Comparison of ENCODE assay signal across 8 mouse cellular contexts in the genomic region with DNA sequence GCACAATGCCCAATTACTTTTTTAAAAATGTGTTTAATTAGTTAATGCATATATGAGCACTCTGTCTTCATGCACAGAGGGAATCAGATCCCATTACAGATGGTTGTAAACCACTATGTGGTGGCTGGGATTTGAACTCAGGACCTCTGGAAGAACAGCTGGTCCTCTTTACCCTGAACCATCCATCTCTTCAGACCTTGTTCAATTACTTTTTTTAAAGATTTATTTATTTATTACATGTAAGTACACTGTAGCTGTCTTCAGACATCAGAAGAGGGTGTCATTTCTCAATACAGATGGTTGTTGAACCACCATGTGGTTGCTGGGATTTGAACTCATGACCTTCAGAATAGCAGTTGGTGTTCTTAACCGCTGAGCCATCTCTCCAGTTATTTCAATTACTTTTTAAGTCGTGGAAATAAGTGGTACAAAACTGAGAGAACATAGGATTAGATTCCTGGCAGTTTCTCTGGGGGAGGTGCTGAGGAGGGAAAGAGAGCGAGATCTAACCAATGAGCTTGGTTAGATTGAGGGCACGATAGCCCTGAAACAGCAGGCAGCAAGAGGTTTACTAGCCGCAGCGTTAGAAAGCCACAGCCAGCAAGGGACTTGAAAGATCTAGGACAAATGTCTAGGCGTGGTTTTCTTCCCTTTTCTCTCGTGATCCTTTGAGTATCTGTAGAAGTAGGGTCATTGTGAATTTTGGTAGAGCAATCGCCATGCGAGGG. TPM values are rescaled to one million over a fixed set of nuclear protein-coding genes. Genes with fewer than 3 reads are reported as not detected.
DNase-seq lines count a peak whose midpoint lies in the region; ATAC-seq lines count a peak whose summit lies in the region.

No protein-coding gene starts in this region.

- ATAC-seq in neural tube, embryonic 11.5 days (ENCODE audit: insufficient read depth, low FRiP score, low TSS enrichment), result no peak
- peak; percentile 1 for ATAC-seq in inflammation-experienced regulatory T-cells, adult 6 months
- no peak for ATAC-seq in midbrain, embryonic 16.5 days

- H3K9ac ChIP-seq in neural tube, embryonic 11.5 days (ENCODE audit: low read length), result 0 out of 2 replicates have a peak overlapping the region, but pooled peaks have one; percentile 5
- H3K9ac ChIP-seq in midbrain, embryonic 16.5 days (ENCODE audit: low read depth, low read length), result peak overlapping the region; percentile 46; the same call in 1 of the 2 replicates

- H3K4me3 ChIP-seq in neural tube, embryonic 11.5 days (ENCODE audit: low read depth, low read length), result peak overlapping the region; percentile 65
- peak overlapping the region; percentile 65 for H3K4me3 ChIP-seq in midbrain, embryonic 16.5 days (ENCODE audit: low read depth, low read length)

- H3K9me3 ChIP-seq in neural tube, embryonic 11.5 days (ENCODE audit: control insufficient read depth, low read length), result no peaks in the 10 kb centered on the region
- H3K9me3 ChIP-seq in midbrain, embryonic 16.5 days (replicated peaks; ENCODE audit: control insufficient read depth, low read length, poor library complexity, severe bottlenecking), result no peaks in the 10 kb centered on the region

- peaks cover 11% of the 10 kb centered on the region for H3K4me1 ChIP-seq in neural tube, embryonic 11.5 days (ENCODE audit: control insufficient read depth, insufficient read depth, low read length)
- H3K4me1 ChIP-seq in midbrain, embryonic 16.5 days (ENCODE audit: control insufficient read depth, insufficient read depth, low read length), result peaks cover 22% of the 10 kb centered on the region

- peak; percentile 16 for DNase-seq in cerebellum, adult 11 months
- no peak for DNase-seq in cerebellum, adult 18-20 months
- no peak for DNase-seq in neural tube, embryonic 11.5 days (ENCODE audit: low spot score)
- no peak for DNase-seq in neural tube, embryonic 10.5 days (ENCODE audit: extremely low spot score, low spot score)
- no peak for DNase-seq in embryo, embryonic 10.5 days (ENCODE audit: low spot score)
- no peak for DNase-seq in adrenal gland, adult 2 months

- H3K4me2 ChIP-seq in neural tube, embryonic 11.5 days (ENCODE audit: low read depth), result peak overlapping the region; percentile 64
- peak overlapping the region; percentile 75 for H3K4me2 ChIP-seq in midbrain, embryonic 16.5 days (ENCODE audit: low read length)

- H3K27me3 ChIP-seq in neural tube, embryonic 11.5 days (ENCODE audit: control insufficient read depth, insufficient read depth, low read length), result no peaks in the 10 kb centered on the region
- H3K27me3 ChIP-seq in midbrain, embryonic 16.5 days (ENCODE audit: control insufficient read depth, insufficient read depth, low read depth, low read length), result no peaks in the 10 kb centered on the region

- peaks cover 4% of the 10 kb centered on the region; the same call in 1 of the 2 replicates for H3K36me3 ChIP-seq in neural tube, embryonic 11.5 days (ENCODE audit: control insufficient read depth, insufficient read depth, low read length)
- peaks cover 4% of the 10 kb centered on the region for H3K36me3 ChIP-seq in midbrain, embryonic 16.5 days (ENCODE audit: control insufficient read depth, insufficient read depth, low read length)

- 9% methylated on average over 10 of the region's 10 CpGs for WGBS in neural tube, embryonic 11.5 days
- WGBS in midbrain, embryonic 16.5 days, result 10% methylated on average over 10 of the region's 10 CpGs

- H3K27ac ChIP-seq in neural tube, embryonic 11.5 days (ENCODE audit: low read depth, low read length), result peak overlapping the region; percentile 86
- H3K27ac ChIP-seq in midbrain, embryonic 16.5 days (ENCODE audit: low read length), result peak overlapping the region; percentile 88

RNA-seq across cellular contexts. Expression of a gene that starts 0.7 kb away (rescaled TPM):
- polyA plus RNA-seq in neural tube, embryonic 11.5 days (2014; fragmentation: Nextera tagmentation; extraction: Ambion mirVana), result 19.3 and 21.7 TPM in 2 replicates
- polyA plus RNA-seq in inflammation-experienced regulatory T-cells, adult 6 months (2017; shearing (Covaris generic)), result 10 to 100 TPM in 1 of 3 experiments, 1 to 10 TPM in 2; 6.9 to 10.9 (median 6.9) TPM
- 20.7 and 21.7 TPM in 2 replicates for polyA plus RNA-seq in midbrain, embryonic 16.5 days (2015; fragmentation: Nextera tagmentation; extraction: Ambion mirVana)
- total RNA-seq in adrenal gland, adult 2 months (2021), result 10 to 100 TPM; 18.2 to 22.0 TPM
- 16.6 and 19.3 TPM in 2 replicates for polyA plus RNA-seq in adrenal gland, adult 2 months (2012; rRNA removed)

RNA-seq across cellular contexts. Expression of a gene that starts 2.0 kb away (rescaled TPM):
- polyA plus RNA-seq in neural tube, embryonic 11.5 days (2014; fragmentation: Nextera tagmentation; extraction: Ambion mirVana), result 5.4 and 5.8 TPM in 2 replicates
- 1 to 10 TPM; 3.0 to 3.7 (median 3.6) TPM for polyA plus RNA-seq in inflammation-experienced regulatory T-cells, adult 6 months (2017; shearing (Covaris generic))
- 6.6 and 7.3 TPM in 2 replicates for polyA plus RNA-seq in midbrain, embryonic 16.5 days (2015; fragmentation: Nextera tagmentation; extraction: Ambion mirVana)
- 10 to 100 TPM; 21.3 to 29.6 TPM for total RNA-seq in adrenal gland, adult 2 months (2021)
- polyA plus RNA-seq in adrenal gland, adult 2 months (2012; rRNA removed), result 13.2 and 14.4 TPM in 2 replicates

RNA-seq across cellular contexts. Expression of a gene that starts 33.2 kb away (rescaled TPM):
- polyA plus RNA-seq in neural tube, embryonic 11.5 days (2014; fragmentation: Nextera tagmentation; extraction: Ambion mirVana), result not detected in 2 replicates
- not detected for polyA plus RNA-seq in inflammation-experienced regulatory T-cells, adult 6 months (2017; shearing (Covaris generic))
- polyA plus RNA-seq in midbrain, embryonic 16.5 days (2015; fragmentation: Nextera tagmentation; extraction: Ambion mirVana), result 0.40 TPM in 1 of 2 replicates, not detected in the other
- not detected for total RNA-seq in adrenal gland, adult 2 months (2021)
- polyA plus RNA-seq in adrenal gland, adult 2 months (2012; rRNA removed), result 0.25 and 0.59 TPM in 2 replicates

RNA-seq across cellular contexts. Expression of a gene that starts 46.2 kb away (rescaled TPM):
- 0.18 TPM in 1 of 2 replicates, not detected in the other for polyA plus RNA-seq in neural tube, embryonic 11.5 days (2014; fragmentation: Nextera tagmentation; extraction: Ambion mirVana)
- not detected for polyA plus RNA-seq in inflammation-experienced regulatory T-cells, adult 6 months (2017; shearing (Covaris generic))
- polyA plus RNA-seq in midbrain, embryonic 16.5 days (2015; fragmentation: Nextera tagmentation; extraction: Ambion mirVana), result not detected in 2 replicates
- total RNA-seq in adrenal gland, adult 2 months (2021), result 10 to 100 TPM; 25.7 to 59.4 TPM
- 5.8 and 9.2 TPM in 2 replicates for polyA plus RNA-seq in adrenal gland, adult 2 months (2012; rRNA removed)

RNA-seq across cellular contexts. Expression of a gene that starts 53.4 kb away (rescaled TPM):
- not detected in 2 replicates for polyA plus RNA-seq in neural tube, embryonic 11.5 days (2014; fragmentation: Nextera tagmentation; extraction: Ambion mirVana)
- polyA plus RNA-seq in inflammation-experienced regulatory T-cells, adult 6 months (2017; shearing (Covaris generic)), result not detected
- not detected in 2 replicates for polyA plus RNA-seq in midbrain, embryonic 16.5 days (2015; fragmentation: Nextera tagmentation; extraction: Ambion mirVana)
- not detected for total RNA-seq in adrenal gland, adult 2 months (2021)
- polyA plus RNA-seq in adrenal gland, adult 2 months (2012; rRNA removed), result not detected in 2 replicates
